Mouse (Mus musculus) kidney, adult 2 months (tissue): ENCODE measurements around the gene Gpc6. TPM values are rescaled to one million over a fixed set of nuclear protein-coding genes. Genes with fewer than 3 reads are reported as not detected.

Experiments
- DNase-seq: peaks from one replicate; pipeline ENCODE4 v3.0.0; 2021
- H3K27ac ChIP-seq: fragments of 200-500 bp; 2 replicates; pipeline ENCODE4 v1.5.1; 2012; ENCODE audit warnings: low read depth, low read length, control low read depth, inconsistent platforms; ENCODE audit not compliant: insufficient read depth
- H3K27me3 ChIP-seq: fragments of 200-500 bp; replicated peaks from 2 replicates; pipeline ENCODE4 v1.6.1; 2012; ENCODE audit warnings: mild to moderate bottlenecking, moderate library complexity, low read length, inconsistent platforms; ENCODE audit not compliant: control insufficient read depth, insufficient read depth
- H3K36me3 ChIP-seq: fragments of 200-500 bp; 2 replicates; pipeline ENCODE4 v1.6.1; 2012; ENCODE audit warnings: mild to moderate bottlenecking, moderate library complexity, low read length, inconsistent platforms; ENCODE audit not compliant: control insufficient read depth, insufficient read depth
- H3K4me1 ChIP-seq: fragments of 200-500 bp; 2 replicates; pipeline ENCODE4 v1.6.1; 2011; ENCODE audit warnings: low read length; ENCODE audit not compliant: control insufficient read depth, insufficient read depth
- H3K4me3 ChIP-seq: fragments of 200-500 bp; 2 replicates; pipeline ENCODE4 v1.5.1; 2011; ENCODE audit warnings: mild to moderate bottlenecking, low read depth, low read length, control low read depth; ENCODE audit not compliant: insufficient read depth
- CTCF ChIP-seq: fragments of 200-500 bp; conservative IDR thresholded peaks from 2 replicates; pipeline ENCODE4 v1.5.1; 2011; ENCODE audit warnings: low read depth, mild to moderate bottlenecking, control low read depth, low read length, moderate library complexity, mixed read lengths; ENCODE audit not compliant: insufficient read depth, insufficient read length
- POLR2A ChIP-seq: fragments of 200-500 bp; IDR thresholded peaks from one replicate; pipeline ENCODE4 v1.6.1; 2011; ENCODE audit warnings: low read depth, low read length, control low read depth
- WGBS: fragments of 180-500 bp; shearing (Covaris S2); methylation state at CpG from one replicate; pipeline ENCODE4 v1.1.7; 2018; 5-methylcytosine and 5-hydroxymethylcytosine counted together
- polyA plus RNA-seq: library from polyadenylated mRNA; depleted of rRNA; stranded (reverse); fragments of >200 nt; gene quantifications from 2 replicates; pipeline ENCODE4 v1.2.3, GENCODE M21; 2012

Gene Gpc6
- polyA plus RNA-seq, 1 experiment: 3.4 TPM

GRCm38 (mm10) chr14:117785507-117786085 lies 860.5 kb downstream of the Gpc6 start:
- Histone ChIP-seq H3K4me3 (no peak overlapping the region), H3K27me3 (no peaks in the 10 kb centered on the region), H3K4me1 (no peaks in the 10 kb centered on the region), H3K27ac (no peak overlapping the region), H3K36me3 (no peaks in the 10 kb centered on the region)
- DNase-seq: no peak
- TF ChIP-seq POLR2A: no peak
- TF ChIP-seq CTCF: no peak
- WGBS: 64% methylated on average over 15 of the region's 15 CpGs

GRCm38 (mm10) chr14:117786647-117787046 lies 861.5 kb downstream of the Gpc6 start:
- Histone ChIP-seq H3K4me3 (no peak overlapping the region), H3K27ac (no peak overlapping the region), H3K36me3 (no peaks in the 10 kb centered on the region), H3K4me1 (no peaks in the 10 kb centered on the region), H3K27me3 (no peaks in the 10 kb centered on the region)
- TF ChIP-seq POLR2A: no peak
- TF ChIP-seq CTCF: no peak
- no peak for DNase-seq
- 53% methylated on average over 7 of the region's 7 CpGs for WGBS

GRCm38 (mm10) chr14:117794874-117795273 lies 869.8 kb downstream of the Gpc6 start:
- DNase-seq: no peak
- TF ChIP-seq POLR2A (no peak), CTCF (no peak)
- 72% methylated on average over 2 of the region's 2 CpGs for WGBS
- no peaks in the 10 kb centered on the region for H3K36me3 ChIP-seq
- no peaks in the 10 kb centered on the region for H3K4me1 ChIP-seq
- H3K27ac ChIP-seq: no peak overlapping the region
- no peaks in the 10 kb centered on the region for H3K27me3 ChIP-seq
- H3K4me3 ChIP-seq: no peak overlapping the region

DNA sequence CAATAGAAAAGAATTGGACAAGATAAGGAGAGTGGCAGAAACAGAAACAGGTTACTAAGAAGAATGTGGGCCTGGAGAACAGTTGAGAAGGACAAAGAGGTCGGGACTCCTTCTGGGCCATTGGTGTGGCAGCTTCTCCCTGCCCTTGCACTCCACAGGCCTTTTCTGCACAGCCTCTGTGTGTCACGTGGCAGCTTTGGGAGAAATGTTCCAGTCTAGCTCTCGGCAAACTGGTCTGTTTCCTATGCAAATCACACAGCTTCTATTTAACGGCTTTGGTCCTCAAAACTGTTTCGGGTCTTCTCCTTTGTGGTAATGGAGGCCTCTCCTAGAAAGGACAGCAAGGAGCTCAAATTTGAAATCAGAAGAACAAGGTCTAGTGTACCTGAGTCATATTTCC lies 871.5 kb downstream of the Gpc6 start:
- Histone ChIP-seq H3K27me3 (no peaks in the 10 kb centered on the region), H3K4me1 (no peaks in the 10 kb centered on the region), H3K36me3 (no peaks in the 10 kb centered on the region), H3K4me3 (no peak overlapping the region), H3K27ac (no peak overlapping the region)
- no peak for TF ChIP-seq POLR2A
- no peak for TF ChIP-seq CTCF
- DNase-seq: no peak
- 70% methylated on average over 5 of the region's 5 CpGs for WGBS

- TF ChIP-seq CTCF: no peak
- Histone ChIP-seq H3K36me3 (no peaks in the 10 kb centered on the region), H3K27ac (no peak overlapping the region), H3K4me1 (no peaks in the 10 kb centered on the region), H3K27me3 (no peaks in the 10 kb centered on the region), H3K4me3 (no peak overlapping the region)
- WGBS: 84% methylated on average over 5 of the region's 5 CpGs
- DNase-seq: no peak
These were observed 875.3 kb downstream of the Gpc6 start for GRCm38 (mm10) chr14:117800399-117800798.

DNA sequence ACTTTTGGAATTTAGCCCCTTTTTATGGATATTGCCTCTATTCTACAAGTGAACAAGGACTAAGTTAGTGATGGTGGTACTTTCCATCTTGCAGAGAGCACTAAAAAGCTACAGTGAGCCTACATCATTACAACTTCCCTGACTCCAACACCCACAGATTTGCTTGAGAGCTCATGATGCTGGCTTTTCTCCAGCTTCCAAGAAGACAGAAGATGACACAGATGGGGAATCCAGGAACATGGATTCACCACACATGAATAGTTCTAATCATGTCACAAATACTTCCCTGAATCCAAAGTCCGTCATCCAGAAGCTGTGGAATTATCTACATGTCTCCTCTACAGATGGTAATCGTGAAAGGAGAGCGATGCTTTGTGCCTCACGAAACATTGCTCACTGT lies 882.7 kb downstream of the Gpc6 start:
- Histone ChIP-seq H3K4me1 (no peaks in the 10 kb centered on the region), H3K36me3 (no peaks in the 10 kb centered on the region), H3K4me3 (no peak overlapping the region), H3K27me3 (no peaks in the 10 kb centered on the region), H3K27ac (no peak overlapping the region)
- 95% methylated on average over 4 of the region's 4 CpGs for WGBS
- DNase-seq: no peak
- TF ChIP-seq POLR2A (no peak), CTCF (no peak)

GRCm38 (mm10) chr14:117808326-117808725 lies 883.2 kb downstream of the Gpc6 start:
- TF ChIP-seq POLR2A (no peak), CTCF (no peak)
- no peak for DNase-seq
- Histone ChIP-seq H3K4me1 (no peaks in the 10 kb centered on the region), H3K4me3 (no peak overlapping the region), H3K27me3 (no peaks in the 10 kb centered on the region), H3K36me3 (no peaks in the 10 kb centered on the region), H3K27ac (no peak overlapping the region)
- WGBS: 84% methylated on average over 2 of the region's 2 CpGs
